Mouse (Mus musculus): ENCODE results near the gene Tsga8. TPM values are rescaled to one million over a fixed set of nuclear protein-coding genes. Genes with fewer than 3 reads are reported as not detected.

The Tsga8 gene
- polyA plus RNA-seq (2014; fragmentation: Nextera tagmentation; extraction: Ambion mirVana): not detected in 2 replicates

- ATAC-seq (no peak), DNase-seq (ENCODE audit: low spot score) (no peak)
- no peak within 1 kb of the TSS for H3K27ac ChIP-seq (ENCODE audit: low read depth, low read length)
- H3K4me1 ChIP-seq (ENCODE audit: control insufficient read depth, insufficient read depth, low read length): no peaks in the 10 kb centered on the region
- H3K4me2 ChIP-seq (ENCODE audit: low read length): no peak within 1 kb of the TSS
- H3K9me3 ChIP-seq (replicated peaks; ENCODE audit: control insufficient read depth, low read length): no peaks in the 10 kb centered on the region
- no peak within 1 kb of the TSS for H3K9ac ChIP-seq (ENCODE audit: low read length)
- H3K4me3 ChIP-seq (ENCODE audit: low read depth, low read length): no peak within 1 kb of the TSS
- H3K36me3 ChIP-seq (ENCODE audit: control insufficient read depth, insufficient read depth, low read length): no peaks in the 10 kb centered on the region
- no peaks in the 10 kb centered on the region for H3K27me3 ChIP-seq (replicated peaks; ENCODE audit: control insufficient read depth, insufficient read depth, low read length)
- 92% methylated on average over 15 of the region's 15 CpGs for WGBS
These were observed at the start of gene Tsga8 for GRCm38 (mm10) chrX:83487598-83487997. Gene Tsga8, minus strand, starts transcription at chrX:83487924.

Measured in forebrain, embryonic 14.5 days (tissue).